Mouse (Mus musculus) liver, embryonic 12.5 days (tissue): ENCODE measurements around the gene N4bp1. TPM values are rescaled to one million over a fixed set of nuclear protein-coding genes. Genes with fewer than 3 reads are reported as not detected.

Experiments
- ATAC-seq: fragments of 200-750 bp; cut with Nextera tagmentation; 2 replicates; pipeline ENCODE4 v1.8.0; 2017; ENCODE audit warnings: moderate number of reproducible peaks, mild to moderate bottlenecking, moderate library complexity
- H3K27ac ChIP-seq: fragments of 300-500 bp; sonication (generic); 2 replicates; pipeline ENCODE4 v1.5.1; 2016; ENCODE audit warnings: mild to moderate bottlenecking
- H3K27me3 ChIP-seq: fragments of 300-500 bp; sonication (generic); replicated peaks from 2 replicates; pipeline ENCODE4 v1.6.1; 2016; ENCODE audit warnings: mild to moderate bottlenecking, moderate library complexity
- H3K36me3 ChIP-seq: fragments of 300-500 bp; sonication (generic); 2 replicates; pipeline ENCODE4 v1.6.1; 2016; ENCODE audit warnings: mild to moderate bottlenecking, moderate library complexity
- H3K4me1 ChIP-seq: fragments of 300-500 bp; sonication (generic); 2 replicates; pipeline ENCODE4 v1.6.1; 2016
- H3K4me2 ChIP-seq: fragments of 300-500 bp; sonication (generic); 2 replicates; pipeline ENCODE4 v1.6.1; 2016; ENCODE audit warnings: mild to moderate bottlenecking, moderate library complexity
- H3K4me3 ChIP-seq: fragments of 300-500 bp; sonication (generic); 2 replicates; pipeline ENCODE4 v1.5.1; 2016; ENCODE audit warnings: mild to moderate bottlenecking, moderate library complexity
- H3K9ac ChIP-seq: fragments of 300-500 bp; sonication (generic); 2 replicates; pipeline ENCODE4 v1.6.1; 2016; ENCODE audit warnings: mild to moderate bottlenecking, moderate library complexity
- H3K9me3 ChIP-seq: fragments of 300-500 bp; sonication (generic); replicated peaks from 2 replicates; pipeline ENCODE4 v1.6.1; 2016; ENCODE audit warnings: mild to moderate bottlenecking, moderate library complexity
- WGBS: fragments of 180-500 bp; shearing (Covaris S2); methylation state at CpG from one replicate; pipeline ENCODE4 v1.1.7; 2016; ENCODE audit not compliant: insufficient replicate concordance; 5-methylcytosine and 5-hydroxymethylcytosine counted together
- polyA plus RNA-seq: library from polyadenylated mRNA; unstranded; fragments of >200 nt; fragmentation: Nextera tagmentation; extraction: Ambion mirVana; gene quantifications from 2 replicates; pipeline ENCODE4 v1.2.1, GENCODE M21; 2016

N4bp1 gene
- polyA plus RNA-seq = 4.6 and 5.1 TPM in 2 replicates

- under 1% methylated on average over 109 of the region's 119 CpGs for WGBS
- ATAC-seq = peak; percentile 90
- H3K9ac ChIP-seq = peak within 1 kb of the TSS; percentile 84
- peak within 1 kb of the TSS; percentile 89 for H3K27ac ChIP-seq
- H3K27me3 ChIP-seq = no peaks in the 10 kb centered on the region
- H3K36me3 ChIP-seq = peaks cover 4% of the 10 kb centered on the region
- H3K4me3 ChIP-seq = peak within 1 kb of the TSS; percentile 87
- peaks cover 49% of the 10 kb centered on the region for H3K4me1 ChIP-seq
- peak within 1 kb of the TSS; percentile 86 for H3K4me2 ChIP-seq
- H3K9me3 ChIP-seq = no peaks in the 10 kb centered on the region
Observed at GRCm38 (mm10) chr8:86884489-86885463, at the start of gene N4bp1. TSS of gene N4bp1 (minus strand) at chr8:86885258.

DNA sequence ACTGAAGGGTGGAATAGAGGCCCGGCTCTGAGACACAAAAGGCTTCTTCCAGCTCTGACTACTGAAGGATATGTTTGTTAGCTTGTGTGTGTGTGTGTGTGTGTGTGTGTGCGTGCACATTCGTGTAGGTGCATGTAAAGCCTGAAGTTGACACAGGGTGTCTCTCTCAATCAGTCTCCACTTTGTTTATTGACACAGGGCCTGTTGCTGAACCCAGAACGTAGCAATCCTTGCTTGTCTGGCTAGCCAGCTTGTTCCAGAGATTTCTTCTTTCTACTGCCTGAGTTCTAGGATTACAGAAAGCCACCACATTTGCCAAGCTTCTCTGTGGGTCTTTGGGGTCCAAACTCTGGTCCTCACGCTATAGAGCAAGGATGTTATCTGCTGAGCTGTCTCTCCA, 49.8 kb upstream of the N4bp1 start:
- no peak overlapping the region for H3K9ac ChIP-seq
- WGBS = 58% methylated on average over 5 of the region's 5 CpGs
- H3K4me2 ChIP-seq = no peak overlapping the region
- no peak for ATAC-seq
- H3K36me3 ChIP-seq = no peaks in the 10 kb centered on the region
- H3K27ac ChIP-seq = no peak overlapping the region
- no peaks in the 10 kb centered on the region for H3K27me3 ChIP-seq
- no peak overlapping the region for H3K4me3 ChIP-seq
- no peaks in the 10 kb centered on the region for H3K4me1 ChIP-seq
- no peaks in the 10 kb centered on the region for H3K9me3 ChIP-seq

DNA sequence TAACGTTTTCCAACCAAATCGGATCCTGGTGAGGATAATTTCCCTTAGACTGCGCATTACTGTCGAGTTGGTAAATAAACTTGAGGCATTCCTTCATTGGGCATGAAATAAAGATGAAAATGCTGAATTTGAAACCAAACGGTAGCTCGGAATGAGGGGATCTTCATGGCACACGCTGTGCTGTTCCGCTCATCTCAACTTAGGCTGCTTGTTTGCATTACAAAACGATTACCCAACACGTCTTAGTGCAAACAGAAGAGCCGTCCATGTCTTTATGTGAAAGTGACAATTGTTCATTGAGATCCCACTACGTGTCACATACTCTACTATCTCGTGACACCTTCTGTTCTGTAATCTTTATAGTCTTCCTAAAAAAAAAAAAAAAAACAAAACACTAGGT, 49.3 kb upstream of the N4bp1 start:
- Histone ChIP-seq H3K9ac (no peak overlapping the region), H3K4me1 (no peaks in the 10 kb centered on the region), H3K27me3 (no peaks in the 10 kb centered on the region), H3K36me3 (no peaks in the 10 kb centered on the region), H3K4me2 (0 out of 2 replicates have a peak overlapping the region, but pooled peaks have one; percentile 1), H3K27ac (no peak overlapping the region), H3K4me3 (no peak overlapping the region), H3K9me3 (no peaks in the 10 kb centered on the region)
- ATAC-seq = no peak
- 57% methylated on average over 13 of the region's 13 CpGs for WGBS

DNA sequence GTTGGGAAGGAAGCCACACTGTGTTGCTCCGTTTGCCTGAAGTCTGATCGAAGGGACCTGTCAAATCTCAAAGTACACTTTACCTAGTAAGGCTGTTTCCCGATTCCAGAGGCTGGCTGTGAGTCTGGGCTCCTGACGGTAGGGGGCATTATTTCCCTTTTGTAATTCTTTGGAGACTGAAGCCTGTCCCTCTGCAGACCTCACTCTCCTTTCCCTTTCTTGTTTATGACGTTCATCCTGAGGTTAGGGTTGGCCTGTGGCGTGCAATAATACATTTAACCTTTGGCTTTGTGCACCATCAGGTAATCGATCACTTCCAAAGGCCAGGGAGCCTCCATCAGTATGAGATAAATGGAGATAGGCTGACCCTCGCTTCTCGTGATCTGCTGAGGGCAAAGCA, 48.8 kb upstream of the N4bp1 start:
- Histone ChIP-seq H3K4me3 (no peak overlapping the region), H3K4me1 (no peaks in the 10 kb centered on the region), H3K4me2 (0 out of 2 replicates have a peak overlapping the region, but pooled peaks have one; percentile 1), H3K9me3 (no peaks in the 10 kb centered on the region), H3K27ac (no peak overlapping the region), H3K36me3 (no peaks in the 10 kb centered on the region), H3K9ac (no peak overlapping the region), H3K27me3 (no peaks in the 10 kb centered on the region)
- WGBS = 27% methylated on average over 9 of the region's 9 CpGs
- ATAC-seq = no peak

DNA sequence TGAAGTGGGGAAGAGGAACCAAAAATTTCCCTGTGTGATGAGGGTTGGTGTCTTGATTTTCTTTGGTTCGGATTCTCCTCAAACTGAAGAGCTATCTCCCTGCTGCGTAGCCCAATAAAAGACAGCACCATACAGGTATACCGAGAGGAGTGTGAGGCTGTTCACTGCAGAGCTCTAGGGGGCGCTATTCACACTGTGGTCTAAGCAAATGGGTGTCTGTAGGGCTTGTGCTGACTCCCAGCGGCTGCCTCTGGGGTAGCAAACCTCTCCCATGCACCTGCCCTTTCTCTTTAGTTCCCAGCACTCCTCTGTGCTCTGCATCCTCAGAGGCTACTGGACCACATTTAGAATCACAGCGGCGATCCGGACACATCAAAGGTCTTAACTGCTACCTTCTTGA, 41.2 kb upstream of the N4bp1 start:
- no peak for ATAC-seq
- Histone ChIP-seq H3K27me3 (0 out of 2 replicates have a peak, but pooled peaks cover under 1% of the 10 kb centered on the region), H3K27ac (no peak overlapping the region), H3K9ac (no peak overlapping the region), H3K4me1 (no peaks in the 10 kb centered on the region), H3K4me2 (no peak overlapping the region), H3K9me3 (no peaks in the 10 kb centered on the region), H3K4me3 (no peak overlapping the region), H3K36me3 (no peaks in the 10 kb centered on the region)
- WGBS = 63% methylated on average over 8 of the region's 8 CpGs

DNA sequence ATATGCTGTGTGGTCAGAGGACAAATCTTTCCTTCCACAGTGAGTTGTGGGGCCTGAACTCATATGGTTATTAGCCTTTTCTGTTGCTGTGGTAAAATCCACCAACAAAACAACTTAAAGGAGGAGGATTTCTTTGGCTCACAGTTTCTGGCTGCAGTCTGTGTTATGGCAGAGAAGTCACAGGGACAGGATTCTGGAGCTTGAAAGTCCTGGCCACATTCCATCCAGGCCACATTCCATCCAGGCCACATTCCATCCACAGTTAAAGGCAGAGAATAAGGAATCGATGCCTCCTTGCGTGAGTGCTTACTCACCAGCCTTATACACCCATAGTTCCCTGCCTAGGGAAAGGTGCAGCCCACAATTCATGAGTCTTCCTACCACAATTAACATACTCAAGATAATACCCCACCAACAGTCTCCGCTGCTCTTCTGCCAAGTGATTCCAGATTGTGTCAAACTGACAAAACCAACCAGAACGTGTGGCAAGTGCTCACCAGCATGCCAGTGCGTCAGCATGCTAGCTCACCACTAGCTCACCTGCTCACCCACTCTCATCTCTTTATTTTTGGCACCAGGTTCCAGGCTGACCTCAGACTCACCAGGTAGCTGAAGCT, 38.3 kb upstream of the N4bp1 start:
- Histone ChIP-seq H3K4me1 (no peaks in the 10 kb centered on the region), H3K4me3 (no peak overlapping the region), H3K4me2 (no peak overlapping the region), H3K27me3 (0 out of 2 replicates have a peak, but pooled peaks cover 4% of the 10 kb centered on the region), H3K9ac (no peak overlapping the region), H3K36me3 (no peaks in the 10 kb centered on the region), H3K9me3 (no peaks in the 10 kb centered on the region), H3K27ac (no peak overlapping the region)
- no peak for ATAC-seq
- 51% methylated on average over 5 of the region's 5 CpGs for WGBS

DNA sequence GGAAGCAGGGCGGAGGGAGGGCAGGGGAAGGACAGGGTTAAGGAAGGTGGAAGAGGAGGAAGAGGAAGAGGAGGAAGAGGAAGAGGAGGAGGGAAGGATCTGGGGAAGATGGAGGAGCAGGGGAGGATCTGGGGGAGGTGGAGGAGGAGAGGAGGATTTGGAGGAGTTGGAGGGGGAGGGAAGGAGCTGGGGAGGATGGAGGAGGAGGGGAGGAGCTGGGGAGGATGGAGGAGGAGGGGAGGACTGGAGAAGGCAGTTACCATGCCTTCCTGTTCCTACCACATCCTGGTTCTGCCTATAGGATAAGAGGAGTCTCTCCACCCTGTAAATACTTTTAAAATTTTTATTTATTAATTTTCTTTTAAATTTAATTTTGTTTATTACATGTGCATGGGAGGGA, 37.6 kb upstream of the N4bp1 start:
- ATAC-seq = no peak
- Histone ChIP-seq H3K4me3 (no peak overlapping the region), H3K4me1 (no peaks in the 10 kb centered on the region), H3K27me3 (0 out of 2 replicates have a peak, but pooled peaks cover 4% of the 10 kb centered on the region), H3K4me2 (no peak overlapping the region), H3K36me3 (no peaks in the 10 kb centered on the region), H3K27ac (no peak overlapping the region), H3K9me3 (no peaks in the 10 kb centered on the region), H3K9ac (no peak overlapping the region)
- WGBS = 73% methylated on average over 1 of the region's 1 CpGs

GRCm38 (mm10) chr8:86922141-86922540, 37.1 kb upstream of the N4bp1 start:
- H3K4me3 ChIP-seq = no peak overlapping the region
- H3K27ac ChIP-seq = no peak overlapping the region
- 69% methylated on average over 5 of the region's 5 CpGs for WGBS
- H3K4me2 ChIP-seq = no peak overlapping the region
- no peaks in the 10 kb centered on the region for H3K9me3 ChIP-seq
- H3K36me3 ChIP-seq = no peaks in the 10 kb centered on the region
- 0 out of 2 replicates have a peak, but pooled peaks cover 4% of the 10 kb centered on the region for H3K27me3 ChIP-seq
- ATAC-seq = no peak
- no peaks in the 10 kb centered on the region for H3K4me1 ChIP-seq
- H3K9ac ChIP-seq = no peak overlapping the region

- Histone ChIP-seq H3K27ac (no peak overlapping the region), H3K4me3 (no peak overlapping the region), H3K9me3 (no peaks in the 10 kb centered on the region), H3K36me3 (no peaks in the 10 kb centered on the region), H3K9ac (no peak overlapping the region), H3K4me2 (no peak overlapping the region), H3K27me3 (0 out of 2 replicates have a peak, but pooled peaks cover 4% of the 10 kb centered on the region), H3K4me1 (no peaks in the 10 kb centered on the region)
- 6% methylated on average over 5 of the region's 5 CpGs for WGBS
- ATAC-seq = no peak
Observed at GRCm38 (mm10) chr8:86920996-86921395, 35.9 kb upstream of the N4bp1 start.

GRCm38 (mm10) chr8:86920455-86920854, 35.4 kb upstream of the N4bp1 start:
- no peaks in the 10 kb centered on the region for H3K4me1 ChIP-seq
- no peak overlapping the region for H3K4me3 ChIP-seq
- ATAC-seq = no peak
- H3K27ac ChIP-seq = no peak overlapping the region
- H3K36me3 ChIP-seq = no peaks in the 10 kb centered on the region
- no peak overlapping the region for H3K4me2 ChIP-seq
- 11% methylated on average over 7 of the region's 7 CpGs for WGBS
- H3K9ac ChIP-seq = no peak overlapping the region
- H3K27me3 ChIP-seq = 0 out of 2 replicates have a peak, but pooled peaks cover 4% of the 10 kb centered on the region
- H3K9me3 ChIP-seq = no peaks in the 10 kb centered on the region

DNA sequence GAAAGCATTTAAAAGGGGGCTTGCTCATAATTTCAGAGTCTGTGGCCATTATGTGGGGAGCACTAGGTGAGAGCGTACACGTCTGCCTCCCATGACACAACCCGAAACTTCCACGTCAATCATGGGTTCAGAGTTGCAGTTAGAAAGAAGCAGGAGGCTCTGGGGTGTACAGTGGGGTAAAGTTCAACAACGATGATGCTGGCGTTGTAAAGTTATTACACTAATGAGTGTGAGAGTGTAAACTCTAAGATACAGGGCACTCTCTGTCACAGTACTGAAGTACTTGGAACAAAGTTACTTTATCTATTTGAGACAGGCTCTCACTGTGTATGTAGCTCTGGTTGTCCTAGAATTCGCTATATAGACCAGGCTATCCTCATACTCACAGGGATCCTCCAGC, 35.0 kb upstream of the N4bp1 start:
- Histone ChIP-seq H3K9me3 (no peaks in the 10 kb centered on the region), H3K27me3 (0 out of 2 replicates have a peak, but pooled peaks cover 4% of the 10 kb centered on the region), H3K4me1 (no peaks in the 10 kb centered on the region), H3K4me2 (no peak overlapping the region), H3K9ac (no peak overlapping the region), H3K4me3 (no peak overlapping the region), H3K36me3 (no peaks in the 10 kb centered on the region), H3K27ac (no peak overlapping the region)
- WGBS = 58% methylated on average over 7 of the region's 7 CpGs
- ATAC-seq = no peak

DNA sequence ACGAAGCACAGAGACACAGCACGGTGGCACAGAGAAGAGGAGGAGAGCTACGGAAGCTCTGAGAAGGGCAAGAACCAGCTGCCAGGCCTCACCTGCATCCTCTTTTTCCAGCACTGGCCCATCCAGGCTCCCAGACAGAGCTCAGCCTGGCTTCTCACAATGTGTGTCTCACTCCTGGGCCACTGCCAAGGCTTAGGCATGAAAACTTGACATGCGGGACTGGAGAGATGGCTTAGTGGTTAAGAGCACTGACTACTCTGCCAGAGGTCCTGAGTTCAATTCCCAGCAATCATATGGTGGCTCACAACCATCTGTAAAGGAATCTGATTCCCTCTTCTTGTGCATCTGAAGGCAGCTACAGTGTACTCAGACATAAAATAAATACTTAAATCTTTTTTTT, 34.2 kb upstream of the N4bp1 start:
- Histone ChIP-seq H3K27me3 (0 out of 2 replicates have a peak, but pooled peaks cover 4% of the 10 kb centered on the region), H3K9ac (no peak overlapping the region), H3K4me3 (no peak overlapping the region), H3K9me3 (no peaks in the 10 kb centered on the region), H3K27ac (no peak overlapping the region), H3K36me3 (no peaks in the 10 kb centered on the region), H3K4me1 (no peaks in the 10 kb centered on the region), H3K4me2 (no peak overlapping the region)
- WGBS = 74% methylated on average over 4 of the region's 4 CpGs
- ATAC-seq = no peak
